Mouse (Mus musculus) adrenal gland, adult (tissue): ENCODE measurements at regions not wholly inside any gene's neighbourhood (a gene's known extent, or its start where the extent isn't known, plus 50 kb on each side); places are given as distances from the start of the nearest gene placed in this dataset.
A peak's percentile ranks its signal among the peaks of the same experiment; 100 is the strongest.

Experiments used
- DNase-seq, 2 experiments: peaks; one replicate each; pipeline ENCODE4 v3.0.0; 2022 to 2023; ENCODE audit warnings: low spot score in 1 of 2; ENCODE audit not compliant: inconsistent age in 2 of 2

GRCm38 (mm10) chr15:55994680-55995079 lies 1482.7 kb downstream of the Slc22a22 start:
- no peak for DNase-seq

GRCm38 (mm10) chr15:55975843-55976242 lies 1501.6 kb downstream of the Slc22a22 start:
- no peak for DNase-seq

DNA sequence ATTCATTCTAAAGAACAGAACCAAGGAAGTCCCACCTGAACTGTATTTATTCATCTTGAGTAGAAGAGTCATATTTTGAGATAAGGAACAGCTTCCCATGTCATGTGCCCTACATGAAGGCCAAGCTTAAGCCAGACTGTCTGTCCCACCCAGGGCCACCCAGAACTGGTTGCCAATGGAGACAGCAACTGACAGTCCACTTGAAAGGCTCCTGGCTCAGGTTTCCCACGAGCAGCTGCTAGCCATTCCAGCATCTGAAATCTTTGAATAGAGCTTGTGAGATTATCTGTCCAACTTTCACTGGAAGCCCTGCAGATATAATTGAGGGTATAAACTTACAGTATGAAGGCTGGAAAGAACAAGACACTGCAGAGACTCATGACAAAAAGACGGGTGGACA lies 1510.6 kb downstream of the Slc22a22 start:
- DNase-seq, result peak in 1 of 2 experiments; percentile 5

- no peak for DNase-seq
These were observed 1512.1 kb downstream of the Slc22a22 start for GRCm38 (mm10) chr15:55965296-55965695.

GRCm38 (mm10) chr15:55962093-55962492 lies 1515.3 kb downstream of the Slc22a22 start:
- no peak for DNase-seq
